Mouse (Mus musculus): ENCODE measurements around the gene Apon.
"Not testable (repeated sequence)": the region's sequence is repeated elsewhere in the genome, so short reads cannot be mapped to it uniquely, and the experiment has no call there.

Apon gene

GRCm38 (mm10) chr10:128236321-128236720, 17.6 kb upstream of the Apon start:
- no peak for DNase-seq

- peak; percentile 9 to 15 for DNase-seq
Measured at GRCm38 (mm10) chr10:128237807-128238480, 16.0 kb upstream of the Apon start.

DNA sequence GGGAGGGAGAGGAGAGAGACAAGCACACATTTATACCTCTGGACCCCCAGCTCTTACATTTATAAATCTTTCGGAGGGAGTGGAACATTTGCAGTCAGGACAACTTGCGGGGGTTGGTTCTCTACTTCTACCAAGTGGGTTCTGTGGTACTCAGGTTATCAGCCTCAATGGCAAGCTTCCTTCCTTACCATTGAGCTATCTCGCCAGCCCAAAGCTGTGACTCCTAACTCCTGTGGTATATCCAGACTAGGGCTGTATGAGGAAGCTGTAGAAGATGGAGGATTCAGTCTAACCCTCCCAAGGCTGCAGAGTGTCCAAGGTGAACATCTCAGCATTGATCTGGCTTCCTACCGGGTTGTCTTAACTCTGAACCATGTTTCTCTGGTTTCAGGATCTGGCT, 14.8 kb upstream of the Apon start:
- DNase-seq: no peak

DNA sequence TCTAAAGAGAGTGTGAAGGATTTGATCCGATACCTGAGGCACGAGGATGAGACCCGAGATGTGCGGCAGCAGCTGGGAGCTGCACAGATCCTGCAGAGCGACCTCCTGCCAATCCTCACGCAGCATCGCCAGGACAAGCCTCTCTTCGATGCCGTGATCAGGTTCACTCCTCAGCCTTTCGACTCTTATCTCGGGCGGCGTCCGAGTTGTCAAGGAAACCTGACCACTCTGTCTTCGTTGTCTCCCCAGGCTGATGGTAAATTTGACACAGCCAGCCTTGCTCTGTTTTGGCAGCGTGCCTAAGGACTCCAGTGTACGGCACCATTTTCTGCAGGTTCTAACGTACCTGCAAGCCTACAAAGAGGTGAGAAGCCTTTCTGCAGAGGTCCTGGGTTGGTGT, 13.8 kb upstream of the Apon start:
- no peak for DNase-seq

GRCm38 (mm10) chr10:128243252-128243651, 10.6 kb upstream of the Apon start:
- no peak for DNase-seq

DNA sequence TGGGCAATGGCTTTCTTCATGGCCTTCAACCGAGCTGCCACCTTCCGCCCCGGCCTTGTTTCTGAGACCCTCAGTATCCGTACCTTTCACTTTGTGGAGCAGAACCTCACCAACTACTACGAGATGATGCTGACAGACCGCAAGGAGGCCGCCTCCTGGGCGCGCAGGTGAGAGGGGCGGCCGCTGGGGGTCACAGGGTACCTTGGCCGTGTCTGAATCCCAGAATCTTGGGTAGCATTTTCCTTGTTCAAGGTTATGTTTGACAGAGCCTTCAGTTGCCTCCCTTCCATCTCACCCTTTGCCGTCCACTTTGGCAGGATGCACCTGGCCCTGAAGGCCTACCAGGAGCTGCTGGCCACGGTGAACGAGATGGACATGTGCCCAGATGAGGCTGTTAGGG, 9.8 kb upstream of the Apon start:
- no peak for DNase-seq

DNA sequence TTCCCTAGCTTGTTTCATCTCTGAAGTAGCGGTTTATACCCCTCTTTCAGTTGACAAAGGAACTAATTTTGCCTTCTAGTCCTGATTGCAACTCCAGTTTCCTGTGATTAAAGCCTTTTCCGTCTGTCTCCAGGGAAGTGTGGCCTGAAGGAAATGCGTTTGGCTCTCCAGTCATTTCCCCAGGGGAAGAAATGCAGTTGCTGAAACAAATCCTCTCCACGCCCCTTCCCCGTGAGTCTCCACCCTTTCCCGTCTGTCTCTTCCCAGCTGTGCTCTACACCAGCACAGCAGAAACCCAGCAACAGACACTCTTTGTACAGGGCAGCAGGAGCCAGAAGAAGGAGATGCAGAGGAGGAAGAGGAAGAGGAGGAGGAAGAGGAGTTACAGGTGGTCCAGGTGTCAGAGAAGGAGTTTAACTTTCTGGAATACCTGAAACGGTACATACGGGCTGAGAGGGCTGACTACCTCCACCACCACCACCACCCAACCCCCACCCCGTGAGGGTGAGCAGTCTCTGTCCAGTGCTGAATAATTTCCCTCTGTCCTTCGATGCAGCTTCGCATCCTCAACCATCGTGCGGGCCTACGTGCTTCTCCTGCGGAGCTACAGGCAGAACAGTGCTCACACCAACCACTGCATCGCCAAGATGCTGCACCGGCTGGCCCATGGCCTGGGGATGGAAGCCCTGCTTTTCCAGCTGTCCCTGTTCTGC, 6.7 kb upstream of the Apon start:
- DNase-seq: peak; percentile 46 to 53

- no peak for DNase-seq
Measured at GRCm38 (mm10) chr10:128250565-128250964, 3.3 kb upstream of the Apon start.

DNA sequence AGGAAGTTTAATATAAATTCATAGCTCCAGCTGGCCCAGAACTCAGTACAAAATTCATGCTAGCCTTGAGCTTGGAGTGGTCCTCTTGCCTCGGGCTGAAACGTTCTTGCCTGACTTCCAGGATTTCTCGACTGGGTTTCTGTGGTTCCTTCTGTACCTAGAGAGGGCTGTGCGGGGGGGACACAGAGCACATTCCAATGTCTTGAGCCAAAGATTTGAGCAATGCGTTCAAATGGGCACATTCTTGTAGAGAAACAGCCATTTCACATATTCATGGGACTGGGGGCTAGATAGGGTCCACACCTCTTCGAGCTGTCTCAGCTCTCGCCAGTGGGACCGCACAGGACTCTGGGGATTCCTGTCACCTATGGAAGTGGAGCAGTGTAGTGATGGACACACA, 2.0 kb downstream of the Apon start:
- no peak for DNase-seq

DNA sequence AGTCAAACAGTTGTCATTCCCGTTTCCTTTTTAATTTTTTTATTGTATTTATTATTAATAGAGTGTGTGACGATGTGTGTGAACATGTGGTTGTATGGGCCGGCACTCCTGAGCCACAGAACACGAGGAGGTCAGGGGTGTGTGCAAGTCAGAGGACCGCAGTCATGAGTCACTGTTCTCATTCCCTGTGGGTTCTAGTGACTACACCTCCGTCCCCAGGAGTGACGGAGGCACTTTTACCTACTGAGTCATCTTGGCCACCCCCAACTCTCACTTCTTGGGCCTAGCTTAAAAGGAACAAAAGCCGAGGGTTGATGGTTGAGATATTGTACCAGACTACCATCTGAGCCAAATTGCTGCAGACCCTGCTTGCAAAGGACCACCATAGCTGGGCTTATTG, 2.4 kb downstream of the Apon start:
- no peak for DNase-seq

- no peak for DNase-seq
Measured at GRCm38 (mm10) chr10:128258953-128259352, 5.1 kb downstream of the Apon start.

- no peak for DNase-seq
Measured at GRCm38 (mm10) chr10:128259946-128260345, 6.0 kb downstream of the Apon start.

GRCm38 (mm10) chr10:128260376-128260775, 6.5 kb downstream of the Apon start:
- DNase-seq: not testable (repeated sequence)

- no peak for DNase-seq
Measured at GRCm38 (mm10) chr10:128262300-128262699, 8.4 kb downstream of the Apon start.

- no peak for DNase-seq
Measured at GRCm38 (mm10) chr10:128263393-128264310, 9.8 kb downstream of the Apon start.

DNA sequence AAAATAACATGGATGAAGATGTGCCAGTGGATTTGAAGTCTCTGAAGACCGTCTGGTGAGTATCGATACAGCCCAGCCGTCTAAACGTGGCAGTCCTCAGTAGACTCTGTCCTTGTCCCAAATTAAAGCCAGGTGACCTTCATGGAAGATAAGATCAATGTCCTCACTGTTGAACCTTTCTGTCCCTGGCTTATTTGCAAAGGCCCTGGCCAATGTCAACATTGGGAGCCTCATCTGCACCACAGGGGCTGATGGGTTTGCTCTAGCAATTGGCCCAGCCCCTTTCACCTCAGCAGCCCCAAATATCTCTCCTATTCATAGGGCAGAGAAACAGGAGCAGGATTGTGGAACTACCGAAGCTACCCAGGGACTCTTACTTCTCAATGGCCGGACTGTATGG, 14.5 kb downstream of the Apon start, which contains the start of gene Apof:
Apof (plus strand) TSS at position 301 of the 400 bp plus-strand sequence.
- no peak for DNase-seq

DNA sequence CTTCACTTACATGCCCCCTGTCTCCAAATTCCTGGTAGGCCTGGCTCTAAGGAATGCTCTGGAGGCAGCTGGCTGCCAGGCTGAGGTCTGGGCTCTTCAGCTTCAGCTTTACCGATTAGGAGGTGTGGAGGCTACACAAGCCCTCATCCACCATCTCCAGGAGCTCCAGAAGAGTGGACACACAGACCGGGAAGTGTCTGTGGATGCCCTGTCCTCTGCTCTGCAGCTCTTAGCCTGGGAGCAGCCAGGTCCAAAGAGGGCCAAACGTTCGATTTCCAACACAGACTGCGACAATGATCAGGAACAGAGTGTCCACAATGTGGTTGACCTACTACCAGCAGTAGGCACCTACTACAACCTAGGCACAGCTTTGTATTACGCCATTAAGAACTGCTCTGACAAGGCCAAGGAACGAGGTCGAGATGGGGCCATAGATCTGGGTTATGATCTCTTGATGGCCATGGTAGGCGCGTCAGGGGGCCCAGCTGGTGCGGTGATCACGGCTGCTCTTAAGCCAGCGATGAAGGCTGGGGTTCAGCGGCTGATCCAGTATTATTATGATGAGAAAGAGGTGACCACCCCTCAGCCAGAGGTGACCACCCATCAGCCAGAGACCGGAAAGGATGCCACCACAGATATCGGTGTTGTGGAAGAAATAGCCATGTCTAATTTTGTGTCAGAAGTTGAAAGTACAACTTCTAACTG, 15.5 kb downstream of the Apon start:
- DNase-seq: no peak

- peak; percentile 99 for DNase-seq
Measured at GRCm38 (mm10) chr10:128270287-128270841, 16.5 kb downstream of the Apon start, which contains the start of gene Stat2. Stat2 (plus strand) TSS chr10:128270559.

GRCm38 (mm10) chr10:128270866-128271265, 17.0 kb downstream of the Apon start:
- DNase-seq: peak in 1 of 2 experiments; percentile 15

GRCm38 (mm10) chr10:128271883-128272282, 18.0 kb downstream of the Apon start:
- peak in 1 of 2 experiments; percentile 33 for DNase-seq

DNA sequence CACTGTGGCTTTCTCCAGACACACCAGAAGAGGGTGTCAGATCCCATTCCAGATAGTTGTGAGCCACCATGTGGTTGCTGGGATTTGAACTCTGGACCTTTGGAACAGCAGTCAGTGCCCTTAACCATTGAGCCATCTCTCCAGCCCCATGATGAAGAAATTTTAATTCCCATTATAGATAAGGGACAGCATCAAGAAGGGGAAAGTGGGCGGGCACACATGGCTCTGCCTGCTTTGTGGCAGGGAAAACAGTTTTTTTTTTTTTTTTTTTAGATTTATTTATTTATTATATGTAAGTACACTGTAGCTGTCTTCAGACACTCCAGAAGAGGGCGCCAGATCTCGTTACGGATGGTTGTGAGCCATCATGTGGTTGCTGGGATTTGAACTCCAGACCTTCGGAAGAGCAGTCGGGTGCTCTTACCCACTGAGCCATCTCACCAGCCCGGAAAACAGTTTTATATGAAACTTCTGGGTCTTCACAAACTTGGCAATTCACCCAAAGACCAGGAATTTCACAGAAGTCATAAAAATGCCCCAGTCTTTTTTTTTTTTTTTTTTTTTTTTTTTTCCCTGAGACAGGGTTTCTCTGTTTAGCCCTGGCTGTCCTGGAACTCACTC, 19.0 kb downstream of the Apon start:
- not testable (repeated sequence) for DNase-seq

DNA sequence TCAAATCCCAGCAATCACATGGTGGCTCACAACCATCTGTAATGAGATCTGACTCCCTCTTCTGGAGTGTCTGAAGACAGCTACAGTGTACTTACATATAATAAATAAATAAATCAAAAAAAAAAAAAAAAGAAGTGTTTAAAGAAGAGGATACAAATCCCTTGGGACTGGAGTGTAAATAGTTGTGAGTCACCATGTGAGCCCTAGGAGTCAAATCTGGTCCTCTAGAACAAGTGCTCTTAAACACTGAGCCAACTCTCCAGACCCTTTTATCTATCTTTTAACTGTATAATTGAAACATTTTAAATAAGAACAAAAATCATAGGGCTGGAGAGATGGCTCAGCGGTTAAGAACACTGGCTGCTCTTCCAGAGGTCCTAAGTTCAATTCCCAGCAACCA, 21.5 kb downstream of the Apon start:
- DNase-seq: not testable (repeated sequence)

All from kidney, adult 8-10 months (tissue).